Mouse (Mus musculus) kidney, postnatal 10 days (tissue): ENCODE measurements around the gene Ngfr.
A peak's percentile ranks its signal among the peaks of the same experiment; 100 is the strongest.
"Not testable (repeated sequence)": the region's sequence is repeated elsewhere in the genome, so short reads cannot be mapped to it uniquely, and the experiment has no call there.

ENCODE experiments used
- DNase-seq: peaks from one replicate; pipeline ENCODE4 v3.0.0; 2021; ENCODE audit warnings: mixed read lengths

Gene Ngfr

DNA sequence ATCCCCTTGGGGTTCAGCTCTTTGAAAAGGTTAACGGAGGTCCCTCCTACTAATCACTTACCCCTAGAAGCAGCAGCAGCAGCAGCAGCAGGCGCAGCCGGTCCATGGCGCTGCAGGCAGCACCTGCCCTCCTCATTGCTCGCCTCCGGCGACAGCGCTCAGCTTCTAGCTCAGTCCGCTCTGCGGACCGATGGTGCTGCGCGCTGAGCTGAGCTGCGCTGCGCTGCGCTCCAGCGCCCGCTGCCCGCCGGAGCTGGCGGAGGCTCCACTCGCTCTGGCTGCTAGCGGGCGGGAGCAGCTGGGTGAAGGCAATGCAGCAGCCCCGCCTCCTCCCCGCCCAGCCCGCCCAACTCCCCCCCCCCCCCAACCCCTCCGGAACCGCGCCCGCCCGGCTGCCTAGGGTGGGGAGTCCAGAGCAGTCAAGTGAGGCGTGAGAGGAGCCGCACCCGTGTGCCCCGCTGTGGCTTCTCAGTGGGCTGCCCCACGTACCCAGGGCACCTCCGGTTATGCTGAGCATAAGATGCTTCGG lies at the start of gene Ngfr:
Ngfr (minus strand) TSS at position 313 of the 529 bp plus-strand sequence.
- DNase-seq, result peak; percentile 78

DNA sequence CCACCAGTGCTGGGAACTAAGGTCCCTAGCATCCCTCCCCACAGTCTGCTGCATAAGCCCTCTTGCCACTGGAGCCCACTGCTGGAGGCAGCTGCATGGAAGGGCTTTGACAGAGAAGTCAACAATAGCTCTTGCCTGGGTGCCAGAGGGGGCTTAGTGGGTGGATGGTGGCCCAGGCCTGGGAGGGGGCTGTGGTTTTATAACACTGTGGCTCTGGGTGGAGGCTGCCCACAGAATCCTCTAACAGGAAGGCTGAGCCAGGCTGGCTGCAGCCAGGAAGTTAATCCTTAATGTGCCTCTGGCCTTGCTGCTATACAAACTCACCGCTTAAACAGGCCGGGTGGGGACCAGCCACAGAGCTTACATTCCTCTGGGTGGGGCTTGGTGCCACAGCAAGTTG lies 47.5 kb upstream of the Ngfr start:
- no peak for DNase-seq

DNA sequence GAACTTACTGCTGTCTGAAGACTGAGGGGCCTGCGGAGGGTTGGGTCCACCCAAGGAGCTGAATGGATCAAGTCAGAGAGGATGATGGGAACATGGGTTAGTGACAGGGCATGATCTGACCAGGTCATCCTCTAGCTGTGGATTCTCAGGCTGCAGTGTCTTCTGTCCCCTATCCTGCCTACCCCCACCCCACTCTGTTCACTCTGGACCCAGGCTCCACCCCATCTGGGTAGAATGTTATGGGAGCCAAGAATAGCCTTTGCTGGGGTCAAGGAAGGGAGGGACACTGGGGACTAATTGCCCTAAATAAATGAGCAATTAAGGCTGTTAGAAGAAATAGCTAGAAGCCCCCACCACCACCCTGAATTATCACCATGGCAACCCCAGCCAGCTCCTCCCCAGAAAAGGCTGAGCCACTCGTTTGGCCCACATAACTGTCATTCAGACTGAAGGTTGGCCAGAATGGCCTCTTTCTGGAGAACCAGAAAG lies 46.0 kb upstream of the Ngfr start:
- DNase-seq, result no peak

DNA sequence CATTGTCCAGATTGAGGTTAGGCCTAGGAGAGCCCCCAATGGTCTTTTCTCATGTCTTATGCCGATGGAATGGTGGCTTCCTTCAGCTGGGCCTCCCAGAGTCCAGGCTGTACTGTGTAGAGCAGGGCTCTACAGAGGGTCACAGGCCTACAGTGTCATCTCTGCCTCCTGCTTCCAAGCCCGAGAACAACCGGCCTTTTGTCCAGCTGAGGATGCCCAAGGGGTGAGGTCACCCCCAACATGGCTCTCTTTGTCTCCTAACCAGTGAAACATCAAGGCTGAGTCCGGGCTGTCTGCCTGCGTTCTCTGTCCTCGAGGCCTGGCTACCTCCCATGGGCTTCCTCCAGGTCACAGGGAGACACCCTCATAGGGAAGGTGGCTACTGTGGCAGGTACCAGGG lies 44.9 kb upstream of the Ngfr start:
- DNase-seq, result no peak

DNA sequence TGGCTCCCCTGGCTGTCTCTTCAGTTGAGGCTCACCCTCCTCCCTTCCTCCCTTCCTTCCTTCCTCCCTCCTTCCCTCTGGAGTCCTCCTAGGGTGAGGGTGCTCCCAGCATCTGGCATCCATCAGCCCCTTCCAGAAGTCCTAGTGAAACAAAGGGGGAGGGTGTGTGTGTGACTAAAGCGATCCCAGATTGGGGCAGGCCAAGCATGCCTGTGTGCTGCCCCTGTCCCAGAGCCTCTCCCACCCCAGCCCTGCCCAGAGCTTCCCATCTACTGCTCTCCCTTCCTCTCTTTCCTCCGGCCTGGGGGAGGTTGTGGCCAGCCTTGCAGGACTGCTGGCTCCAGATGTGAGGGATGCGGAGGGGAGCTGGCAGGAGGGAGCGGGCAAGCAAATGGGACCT lies 43.8 kb upstream of the Ngfr start:
- DNase-seq, result peak; percentile 45

DNA sequence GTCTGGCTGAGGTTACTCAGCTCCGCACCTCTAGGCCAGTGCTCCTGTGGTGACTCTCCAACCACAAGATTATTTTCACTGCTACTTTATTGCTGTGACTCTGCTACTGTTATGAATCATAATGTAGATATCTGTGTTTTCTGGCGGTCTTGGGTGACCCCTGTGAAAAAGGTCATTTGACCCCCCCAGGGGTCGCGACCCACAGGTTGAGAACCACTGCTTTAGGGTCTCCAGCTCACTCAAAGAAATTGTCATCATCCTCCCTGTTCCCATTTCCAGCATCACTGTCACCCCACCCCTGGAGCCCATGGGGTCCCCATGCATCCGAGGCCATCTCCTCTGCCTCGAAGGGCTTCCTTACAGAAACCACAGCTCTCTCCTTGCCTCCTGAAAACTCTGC lies 43.0 kb upstream of the Ngfr start:
- DNase-seq, result no peak

DNA sequence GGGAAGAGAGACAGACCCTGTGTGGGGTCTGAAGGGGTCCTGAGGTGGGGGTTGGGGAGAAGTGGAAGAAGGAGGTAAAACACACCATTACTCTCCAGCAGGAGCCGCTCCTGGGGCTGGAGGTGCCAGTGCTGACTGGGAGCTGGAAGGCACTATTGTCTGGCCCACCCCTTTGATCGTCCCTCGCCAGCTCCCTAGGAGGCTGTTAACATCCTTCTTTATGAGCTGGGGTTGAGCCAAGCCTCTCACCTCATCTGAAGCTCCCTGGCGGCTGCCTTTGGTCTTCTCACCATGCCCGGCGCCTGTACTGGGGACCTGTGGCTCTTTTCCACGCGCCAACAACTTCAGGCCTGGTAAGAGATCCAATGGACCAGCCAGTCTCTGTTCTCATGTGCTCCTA lies 34.9 kb upstream of the Ngfr start:
- no peak for DNase-seq

DNA sequence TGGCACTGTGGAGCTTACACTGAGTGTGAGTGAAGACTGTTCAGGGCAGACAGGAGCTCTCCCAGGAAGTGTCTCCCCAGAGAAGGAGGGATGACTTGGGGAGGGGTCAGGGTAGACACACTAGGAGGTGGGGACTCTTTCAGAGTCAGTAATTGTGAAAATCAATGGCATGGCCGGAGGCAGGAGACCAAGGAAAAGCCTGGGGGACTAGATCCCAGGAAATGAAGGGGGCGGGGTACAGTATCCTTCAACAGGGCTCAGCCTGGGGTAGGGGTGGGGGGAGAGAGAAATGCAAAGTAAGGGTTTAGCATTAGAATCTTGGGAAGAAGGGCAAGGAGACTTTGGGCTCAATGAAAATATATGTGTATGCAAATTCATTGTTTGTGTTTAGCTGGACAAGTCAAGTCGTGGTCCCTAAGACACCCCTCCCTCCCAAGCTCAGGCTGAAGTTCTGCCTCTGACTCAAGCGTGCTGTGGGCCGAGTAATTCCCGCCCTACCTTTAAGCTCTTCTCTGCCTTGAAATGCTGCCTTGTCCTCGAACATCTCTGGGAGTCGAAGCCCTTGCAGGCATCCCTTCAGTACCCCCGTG lies 34.1 kb upstream of the Ngfr start:
- no peak for DNase-seq

DNA sequence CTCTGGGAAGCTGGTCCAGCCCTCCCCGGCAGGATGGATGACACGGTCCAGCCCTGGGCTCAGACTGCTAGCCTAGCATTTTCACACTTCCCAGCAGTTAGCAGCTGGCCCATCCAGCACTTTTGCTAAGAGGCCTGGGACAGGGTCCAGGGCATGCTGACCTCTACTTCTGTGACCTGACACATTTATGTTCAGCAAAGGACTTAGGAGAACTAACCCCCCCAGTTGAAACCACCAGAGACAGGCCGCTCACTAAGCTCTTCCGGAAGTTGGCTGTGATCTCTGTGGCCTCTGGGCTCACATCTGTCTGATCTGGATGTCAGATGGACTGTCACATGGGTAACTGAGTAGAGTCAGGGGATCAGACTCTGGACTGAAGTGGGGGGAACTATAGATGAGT lies 33.5 kb upstream of the Ngfr start:
- DNase-seq, result peak; percentile 84

DNA sequence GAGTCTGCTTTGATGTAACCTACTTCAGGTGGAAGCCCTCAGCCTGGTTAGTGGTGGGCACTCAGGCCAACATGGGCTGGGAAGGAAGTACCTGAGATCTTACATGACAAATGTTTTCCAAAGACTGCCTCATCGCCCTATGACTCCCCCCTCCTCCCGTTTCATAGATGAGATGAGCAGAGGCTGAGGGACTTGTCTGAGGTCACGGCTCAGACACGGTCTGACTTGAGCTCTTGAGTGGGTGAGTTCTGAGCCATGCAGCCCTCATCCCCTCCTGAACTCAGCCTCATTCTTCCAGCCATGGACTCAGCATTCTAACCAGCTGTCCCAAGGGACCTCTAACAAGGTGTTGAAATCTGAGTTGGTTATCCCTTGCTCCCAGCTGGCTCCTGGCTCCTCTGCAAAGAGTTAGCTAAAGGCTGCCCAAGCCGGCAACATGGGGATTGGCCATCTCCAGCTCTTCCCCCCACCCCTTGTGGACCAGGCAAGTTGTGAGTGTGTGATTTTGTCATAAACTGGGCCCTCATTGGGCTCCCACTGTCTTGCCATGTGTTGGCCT lies 32.4 kb upstream of the Ngfr start:
- DNase-seq, result no peak

DNA sequence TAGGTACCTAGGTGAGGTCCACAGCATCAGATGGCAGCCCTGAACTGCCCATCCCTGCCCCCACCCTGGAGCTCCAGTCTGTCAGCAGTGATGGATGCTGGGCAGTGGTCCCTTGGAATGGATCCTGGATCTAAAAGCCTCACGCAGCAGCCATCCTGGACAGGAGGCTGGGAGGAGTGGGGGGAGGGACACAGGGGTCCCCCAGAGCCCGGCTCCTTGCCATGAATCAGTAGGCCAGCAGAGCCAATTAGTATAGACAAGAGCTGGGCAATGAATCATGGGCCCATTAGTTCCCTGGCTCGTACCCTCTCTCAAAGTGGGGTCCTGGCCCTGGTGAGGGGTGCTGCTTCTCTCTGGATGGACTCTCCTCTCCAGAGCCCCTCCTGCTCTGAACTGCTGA lies 31.5 kb upstream of the Ngfr start:
- DNase-seq, result no peak

DNA sequence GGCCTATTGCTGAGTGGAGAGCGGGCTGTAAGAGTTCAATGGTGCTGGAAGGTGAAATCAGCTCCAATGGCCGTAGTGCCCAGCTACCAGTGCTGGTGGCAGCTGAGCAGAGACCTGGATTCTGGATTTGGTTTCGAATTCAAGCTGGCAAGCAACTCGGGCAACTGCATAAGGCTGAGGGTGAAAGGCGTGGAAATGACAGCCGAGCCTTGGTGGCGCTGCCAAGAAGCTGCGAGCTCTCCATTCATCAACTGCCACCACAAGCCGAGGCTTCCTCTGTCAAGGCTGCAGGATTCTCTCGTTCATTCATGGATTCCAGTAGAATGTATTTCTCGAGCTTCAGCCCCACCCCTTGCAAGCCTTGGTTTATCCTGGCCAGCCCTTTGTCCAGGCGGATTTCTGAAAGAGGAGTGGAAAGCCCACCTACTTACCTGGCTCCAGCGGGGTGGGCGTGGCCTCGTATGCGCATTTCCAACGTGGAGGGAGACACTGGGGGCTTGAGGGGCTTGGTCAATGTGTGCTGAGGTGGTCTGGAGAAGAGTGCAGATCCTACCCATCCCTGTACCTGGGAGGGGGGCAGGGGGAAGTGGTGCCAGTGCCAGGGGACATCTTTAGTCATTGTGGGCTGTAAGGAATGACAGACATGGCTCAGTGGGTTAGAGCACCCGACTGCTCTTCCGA lies 30.4 kb upstream of the Ngfr start:
- DNase-seq, result no peak

DNA sequence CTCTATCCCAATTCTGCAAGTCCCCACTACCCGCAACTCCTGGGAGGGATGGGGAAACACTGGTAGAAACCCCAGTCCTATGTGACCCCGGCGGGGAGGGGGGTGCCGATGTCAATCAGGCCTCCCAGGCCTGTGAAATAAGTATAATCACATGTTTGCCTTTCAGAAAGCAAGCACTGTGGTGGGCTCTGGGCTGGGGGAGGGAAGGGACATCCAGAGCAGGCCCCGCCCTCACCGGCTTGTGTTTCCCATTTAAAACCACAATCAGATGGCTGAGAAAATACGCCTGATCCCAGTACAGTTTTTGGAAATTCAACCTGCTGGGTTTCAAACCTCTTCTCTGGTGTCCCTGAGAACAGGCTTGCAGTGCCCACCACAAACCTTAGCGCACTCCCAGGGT lies 27.2 kb upstream of the Ngfr start:
- no peak for DNase-seq

DNA sequence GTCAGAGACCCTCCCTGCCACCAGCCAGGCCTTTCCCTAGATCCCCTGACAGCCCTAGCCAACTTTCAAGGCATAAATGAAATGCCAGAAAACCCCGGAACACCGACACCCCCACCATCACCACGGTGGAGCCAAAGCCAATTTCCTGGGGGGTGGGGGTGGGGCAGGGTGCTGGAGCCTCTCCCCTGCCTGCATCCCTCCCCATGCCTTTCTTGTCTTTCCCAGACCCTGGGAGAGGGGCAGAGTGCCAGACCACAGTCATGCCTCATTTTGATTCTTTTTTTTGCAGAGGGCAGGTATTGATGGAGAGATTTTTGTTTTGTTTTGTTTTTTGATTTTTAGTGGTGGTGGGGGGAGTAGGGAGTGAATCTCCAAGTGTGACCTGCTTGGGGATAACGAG lies 23.7 kb upstream of the Ngfr start:
- no peak for DNase-seq

DNA sequence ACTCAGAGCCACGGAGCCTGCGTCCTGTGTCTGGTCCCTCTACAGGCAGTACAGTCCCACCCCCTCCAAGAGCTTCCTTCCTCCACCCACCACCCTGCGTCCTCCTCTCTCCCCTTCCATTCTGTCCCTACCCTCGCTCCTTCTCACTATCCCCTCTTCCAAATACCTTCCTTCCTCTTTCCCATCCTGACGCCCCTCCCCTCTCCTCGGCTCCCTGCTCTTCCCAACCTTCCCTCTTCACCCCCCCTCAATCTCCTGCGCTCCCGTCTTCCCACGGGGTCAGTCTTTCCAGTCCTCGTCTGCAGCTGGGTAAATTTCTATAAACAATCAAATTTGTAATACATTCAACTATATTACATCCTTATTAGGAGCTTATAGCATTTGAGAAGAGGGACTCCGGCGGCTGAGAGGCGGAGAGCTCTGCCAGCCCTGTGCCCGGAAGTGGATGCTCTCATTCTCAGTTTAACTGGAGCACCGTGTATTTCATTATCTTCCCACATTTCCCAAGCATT lies 22.9 kb upstream of the Ngfr start:
- DNase-seq, result no peak

DNA sequence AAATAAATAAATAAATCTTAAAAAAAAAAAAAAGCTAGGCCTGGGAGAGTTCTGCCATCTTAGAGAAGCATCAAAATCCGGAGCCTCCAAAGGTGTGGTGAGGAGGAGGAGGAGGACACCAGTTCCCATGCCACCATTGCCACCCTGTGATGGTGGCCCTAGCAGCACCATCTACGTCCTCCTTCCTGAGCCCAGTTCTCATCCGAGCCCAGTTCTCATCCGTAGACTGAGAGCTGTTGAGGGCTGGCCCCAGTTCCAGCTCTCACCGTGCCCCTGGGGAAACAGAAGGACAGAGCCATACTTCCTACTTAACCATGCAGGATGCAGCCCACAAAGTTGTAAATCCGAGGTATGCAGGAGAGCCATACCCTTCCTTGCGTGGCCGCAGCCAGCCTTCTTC lies 22.4 kb upstream of the Ngfr start:
- no peak for DNase-seq

DNA sequence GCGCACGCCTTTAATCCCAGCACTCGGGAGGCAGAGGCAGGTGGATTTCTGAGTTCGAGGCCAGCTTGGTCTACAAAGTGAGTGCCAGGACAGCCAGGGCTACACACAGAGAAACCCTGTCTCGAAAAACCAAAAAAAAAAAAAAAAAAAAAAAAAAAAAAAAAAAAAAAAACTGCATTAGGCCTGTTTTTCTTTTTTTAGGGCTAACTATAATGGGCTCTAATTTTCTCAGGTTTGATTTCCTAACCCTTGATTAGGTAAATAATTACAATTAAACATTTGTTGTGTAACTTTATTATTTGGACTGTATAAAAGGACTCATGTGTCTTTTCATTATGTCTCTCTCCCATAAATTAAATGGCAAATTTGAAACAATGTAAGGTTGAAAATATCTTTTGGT lies 19.8 kb upstream of the Ngfr start:
- DNase-seq, result not testable (repeated sequence)

DNA sequence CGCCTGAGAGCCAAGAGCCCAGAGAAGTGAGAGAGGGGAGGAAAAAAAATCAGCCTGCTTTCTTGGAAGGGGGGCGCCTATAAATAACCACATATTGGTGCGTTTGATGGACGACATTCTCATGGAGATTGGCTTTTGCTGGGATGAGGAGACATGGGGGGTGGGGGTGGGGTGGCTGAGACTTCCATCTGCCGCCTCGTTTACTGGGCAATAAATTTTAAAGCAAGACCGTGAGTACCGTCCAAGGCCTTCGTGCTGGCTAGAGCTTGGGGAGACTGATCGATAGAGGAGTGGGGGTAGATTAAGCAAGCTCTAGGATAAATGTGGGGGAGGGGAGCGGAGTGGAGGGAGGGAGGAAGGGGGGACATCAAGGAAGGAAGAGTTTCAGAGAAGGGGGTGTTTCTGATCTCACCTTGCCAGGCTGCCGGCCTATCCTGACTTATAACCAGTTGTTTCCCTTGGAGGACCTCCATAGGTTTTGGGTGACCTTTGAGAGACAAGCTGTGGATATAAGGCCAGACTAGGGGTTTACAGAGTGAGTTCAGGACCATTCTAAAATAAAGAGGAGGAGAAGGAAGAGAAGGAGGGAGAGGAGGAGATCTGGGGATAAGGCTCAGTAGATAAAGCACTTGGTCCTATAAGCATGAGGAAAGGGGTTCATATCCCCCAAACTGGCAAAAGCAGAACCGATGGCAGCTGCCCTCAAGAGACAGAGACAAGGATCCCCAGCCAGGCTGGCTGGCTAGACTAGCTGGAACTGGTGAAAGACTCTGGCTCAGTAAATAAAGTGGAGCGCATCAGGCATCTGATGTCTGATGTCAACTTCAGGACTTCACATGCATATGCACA lies 10.9 kb upstream of the Ngfr start:
- DNase-seq, result peak; percentile 5

DNA sequence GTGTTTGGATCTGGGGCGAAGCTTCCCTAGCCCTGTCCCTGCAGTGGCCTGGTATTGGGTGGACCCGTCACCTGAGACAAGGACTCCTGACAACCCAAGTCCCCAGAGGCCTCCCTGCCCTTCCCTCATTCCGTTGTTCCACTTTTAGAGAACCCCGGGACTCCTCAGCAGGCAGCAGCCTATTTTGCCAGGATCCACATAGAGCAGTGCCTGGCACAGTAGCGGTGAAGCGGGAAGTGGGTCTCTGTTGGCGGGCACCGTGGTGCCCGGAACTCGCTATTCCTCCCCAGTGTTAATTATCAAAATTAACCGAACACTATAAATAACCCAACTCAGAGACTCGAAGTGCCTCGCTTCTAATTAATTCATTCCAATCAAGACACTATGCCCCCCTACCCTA lies 10.2 kb upstream of the Ngfr start:
- DNase-seq, result no peak

DNA sequence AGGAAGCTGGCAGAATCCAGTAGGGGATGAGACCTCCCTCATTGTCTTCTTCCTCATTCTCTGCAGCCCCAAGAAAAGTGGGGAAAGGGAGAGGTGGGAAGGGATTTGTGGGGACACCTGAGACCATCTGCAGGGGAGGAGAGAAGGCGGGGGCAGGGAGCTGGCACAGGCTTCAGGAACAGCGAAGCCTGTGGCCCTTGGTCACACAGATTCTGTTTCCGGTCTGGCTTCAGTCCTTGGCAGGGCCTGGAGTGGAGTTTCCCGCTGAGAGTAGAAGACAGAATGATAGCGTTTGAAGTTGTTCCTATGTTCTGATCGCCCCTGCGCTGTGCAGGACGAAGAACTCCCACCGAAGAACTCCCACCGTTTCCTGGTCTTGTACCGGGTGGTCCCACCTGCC lies 9.2 kb upstream of the Ngfr start:
- peak; percentile 73 for DNase-seq

DNA sequence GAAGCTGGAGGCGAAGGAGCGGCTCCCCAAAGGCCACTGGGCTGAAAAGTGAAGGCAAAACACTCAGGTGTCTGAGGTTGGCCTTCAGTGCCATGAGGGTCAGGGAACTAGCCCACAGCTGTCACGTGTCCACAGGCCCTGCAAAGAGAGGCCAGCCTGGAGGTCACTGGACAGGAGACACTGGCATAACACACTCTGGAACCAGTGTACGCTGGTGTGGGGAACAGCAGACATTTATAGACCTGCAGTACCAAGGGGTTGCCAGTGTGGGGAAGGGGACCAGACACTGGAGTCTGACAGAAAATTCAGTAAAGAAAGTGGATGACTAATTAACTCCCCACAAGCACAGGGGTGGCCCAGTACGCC lies 8.6 kb upstream of the Ngfr start:
- no peak for DNase-seq

DNA sequence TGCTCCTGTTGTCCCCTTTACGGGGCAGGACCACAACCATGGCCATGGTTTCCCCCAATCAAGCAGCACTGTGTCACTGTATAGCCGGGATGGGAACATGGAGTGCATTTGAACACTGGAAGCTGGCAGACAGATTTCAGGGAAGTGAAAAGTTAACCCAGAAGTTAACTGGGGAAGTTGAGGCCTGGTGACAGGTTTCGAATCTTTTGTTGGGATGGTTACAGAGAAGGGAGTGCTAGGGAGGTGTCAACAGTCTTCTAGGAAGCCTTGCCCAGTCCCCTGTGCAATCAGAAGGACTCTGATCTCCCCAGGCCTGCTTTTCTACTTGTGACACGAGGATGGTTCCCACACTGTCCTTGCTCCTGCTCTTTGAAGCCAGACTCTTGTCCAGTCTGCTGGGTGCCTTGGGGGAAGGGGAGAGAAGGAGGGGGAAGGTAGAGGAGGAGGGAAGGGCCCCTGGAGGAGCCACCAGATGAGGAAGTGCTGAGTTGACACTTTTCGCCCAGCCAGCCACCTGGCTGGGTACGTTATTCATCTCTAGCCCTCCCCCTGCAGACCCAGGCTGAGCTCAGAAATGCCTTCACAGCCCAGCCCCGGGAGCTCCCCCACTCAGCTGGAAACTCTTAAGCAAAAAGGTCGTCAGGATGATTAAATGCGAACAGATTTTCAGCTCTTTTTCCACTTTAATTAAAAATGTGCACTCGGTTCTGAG lies 8.1 kb upstream of the Ngfr start:
- no peak for DNase-seq
